Mouse (Mus musculus) bone marrow, adult 2 months (tissue): ENCODE results near the gene Rps18. TPM values are rescaled to one million over a fixed set of nuclear protein-coding genes. Genes with fewer than 3 reads are reported as not detected.
"Not testable (repeated sequence)": the region's sequence is repeated elsewhere in the genome, so short reads cannot be mapped to it uniquely, and the experiment has no call there.

Experiments
- H3K27ac ChIP-seq: fragments of 200-500 bp; 2 replicates; pipeline ENCODE4 v1.5.1; 2012; ENCODE audit warnings: low read depth, mild to moderate bottlenecking, control low read depth, inconsistent platforms, low read length; ENCODE audit not compliant: control insufficient read depth, poor library complexity, insufficient read depth
- H3K4me1 ChIP-seq: fragments of 200-500 bp; 2 replicates; pipeline ENCODE4 v1.6.1; 2011; ENCODE audit warnings: low read length; ENCODE audit not compliant: control insufficient read depth, insufficient read depth
- H3K4me3 ChIP-seq: fragments of 200-500 bp; replicated peaks from 2 replicates; pipeline ENCODE3; 2011; ENCODE audit warnings: mild to moderate bottlenecking, low read depth, low read length, control low read depth; ENCODE audit not compliant: control insufficient read depth
- CTCF ChIP-seq: fragments of 200-500 bp; IDR thresholded peaks from 2 replicates; pipeline ENCODE4 v1.5.1; 2011; ENCODE audit warnings: low read length, control low read depth; ENCODE audit not compliant: control insufficient read depth, insufficient read depth
- POLR2A ChIP-seq: fragments of 200-500 bp; IDR thresholded peaks from 2 replicates; pipeline ENCODE4 v1.6.1; 2011; ENCODE audit warnings: low read depth, mild to moderate bottlenecking, control low read depth, low read length, borderline replicate concordance; ENCODE audit not compliant: control insufficient read depth
- WGBS: fragments of 180-500 bp; shearing (Covaris S2); methylation state at CpG from one replicate; pipeline ENCODE4 v1.1.7; 2018; 5-methylcytosine and 5-hydroxymethylcytosine counted together
- polyA plus RNA-seq: library from polyadenylated mRNA; stranded (reverse); fragments of >200 nt; gene quantifications from 2 replicates; pipeline ENCODE4 v1.2.4, GENCODE M21; 2011; ENCODE audit warnings: low replicate concordance; ENCODE audit not compliant: missing spikeins, insufficient read depth, insufficient read length

Gene Rps18
- polyA plus RNA-seq: 1,108 and 1,335 TPM in 2 replicates

DNA sequence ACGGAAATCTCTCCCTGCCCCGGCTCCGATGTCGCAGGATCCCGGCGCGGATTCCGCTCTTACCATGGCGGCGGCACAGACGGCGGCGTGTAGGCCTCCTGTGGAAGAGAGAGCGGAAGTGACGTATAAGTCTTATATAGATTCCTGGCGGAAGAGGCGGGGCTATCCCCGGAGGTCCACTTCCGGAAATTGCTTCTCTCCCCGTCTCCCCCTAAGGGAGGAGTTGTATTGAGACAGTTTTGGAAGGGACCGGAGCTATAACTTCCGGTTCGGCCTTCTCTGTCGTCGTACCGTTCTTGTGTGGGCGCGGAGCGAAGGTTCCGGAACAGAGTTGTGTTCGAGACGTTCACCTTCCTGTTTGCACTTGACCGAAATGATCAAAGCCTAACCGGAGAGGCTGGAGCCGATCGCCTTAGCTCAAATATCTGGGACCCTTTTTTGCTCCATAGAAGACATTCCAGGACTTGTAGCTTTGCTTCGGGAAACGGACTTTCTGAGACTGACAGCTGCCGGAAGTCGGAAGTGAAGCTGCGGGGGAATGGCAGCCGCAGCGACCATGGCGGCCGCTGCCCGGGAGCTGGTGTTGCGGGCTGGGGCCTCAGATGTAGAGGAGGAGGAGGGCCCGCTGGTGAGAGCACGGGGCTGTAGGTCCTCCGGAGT lies at the start of gene Rps18, which contains the start of gene Vps52:
Gene Rps18, minus strand, starts transcription at position 447 of the 660 bp plus-strand sequence.
Gene Vps52, plus strand, starts transcription at position 258 of the 660 bp plus-strand sequence.
- TF ChIP-seq POLR2A (peak; percentile 94), CTCF (no peak)
- H3K4me3 ChIP-seq: peak within 1 kb of the TSS; percentile 95
- peak within 1 kb of the TSS; percentile 92 for H3K27ac ChIP-seq
- H3K4me1 ChIP-seq: peaks cover 1% of the 10 kb centered on the region; the same call in 1 of the 2 replicates
- WGBS: under 1% methylated on average over 50 of the region's 50 CpGs

- H3K4me3 ChIP-seq: no peak overlapping the region
- TF ChIP-seq POLR2A: no peak
- TF ChIP-seq CTCF: peak; percentile 70
- no peaks in the 10 kb centered on the region; the same call in 1 of the 2 replicates for H3K4me1 ChIP-seq
- no peak overlapping the region for H3K27ac ChIP-seq
- 4% methylated on average over 5 of the region's 5 CpGs for WGBS
These were observed 47.6 kb upstream of the Rps18 start for GRCm38 (mm10) chr17:34003426-34003825.

GRCm38 (mm10) chr17:34000796-34001195 lies 45.0 kb upstream of the Rps18 start:
- peak overlapping the region; percentile 54 for H3K27ac ChIP-seq
- 18% methylated on average over 2 of the region's 2 CpGs for WGBS
- not testable (repeated sequence) for H3K4me3 ChIP-seq, H3K4me1 ChIP-seq

DNA sequence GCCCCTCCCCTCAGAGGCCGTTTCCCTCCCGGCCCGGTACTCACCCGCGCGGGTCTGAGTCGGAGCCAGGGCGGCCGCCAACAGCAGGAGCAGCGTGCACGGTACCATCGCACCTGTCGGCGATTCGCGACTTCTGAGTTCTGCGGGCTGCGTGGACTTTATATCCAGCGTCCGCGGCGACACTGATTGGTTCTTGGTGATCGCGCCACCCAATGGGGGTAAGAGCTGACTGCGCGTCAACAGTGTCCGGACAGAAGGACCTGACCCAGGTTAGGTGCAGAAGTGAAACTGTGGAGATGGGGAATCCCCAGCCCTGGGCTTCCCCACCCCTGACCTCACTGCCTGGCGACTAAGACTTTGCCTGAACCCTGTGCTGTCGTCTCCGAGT lies 44.3 kb upstream of the Rps18 start, which contains the start of gene H2-K1:
Gene H2-K1, minus strand, starts transcription at position 198 of the 388 bp plus-strand sequence.
- peak within 1 kb of the TSS; percentile 76 for H3K4me3 ChIP-seq
- TF ChIP-seq CTCF: 0 out of 2 replicates have a peak, but pooled peaks have one; percentile 1
- peak; percentile 100 for TF ChIP-seq POLR2A
- peak within 1 kb of the TSS; percentile 90 for H3K27ac ChIP-seq
- H3K4me1 ChIP-seq: no peaks in the 10 kb centered on the region; the same call in 1 of the 2 replicates
- WGBS: under 1% methylated on average over 30 of the region's 30 CpGs

- Histone ChIP-seq H3K4me1 (no peaks in the 10 kb centered on the region; the same call in 1 of the 2 replicates), H3K27ac (peak overlapping the region; percentile 90), H3K4me3 (peak overlapping the region; percentile 76)
- under 1% methylated on average over 87 of the region's 87 CpGs for WGBS
- TF ChIP-seq POLR2A (no peak), CTCF (no peak)
These were observed 43.7 kb upstream of the Rps18 start for GRCm38 (mm10) chr17:33999341-34000149.

DNA sequence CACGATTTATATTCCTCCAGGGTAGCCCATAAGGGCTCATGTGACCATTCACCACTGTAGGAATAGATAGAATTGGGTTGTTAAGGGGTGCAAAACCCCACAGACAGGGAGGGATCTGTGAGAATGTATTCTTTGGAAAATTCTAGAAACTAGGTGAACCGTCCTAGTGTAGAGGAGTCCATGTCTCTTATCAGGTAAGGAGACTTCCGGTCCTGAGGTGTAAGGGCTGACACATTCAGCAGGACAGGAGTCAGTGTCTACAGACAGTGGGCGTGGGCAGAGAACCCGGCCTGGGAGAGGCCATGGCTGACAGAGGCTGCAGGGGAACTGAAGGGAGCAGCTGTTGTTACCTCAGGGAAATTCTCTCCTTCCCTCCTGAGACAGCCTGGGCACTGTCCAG lies 42.9 kb upstream of the Rps18 start:
- peak overlapping the region; percentile 75 for H3K4me3 ChIP-seq
- H3K27ac ChIP-seq, H3K4me1 ChIP-seq: not testable (repeated sequence)
- 7% methylated on average over 5 of the region's 5 CpGs for WGBS

- H3K27ac ChIP-seq, H3K4me3 ChIP-seq, H3K4me1 ChIP-seq: not testable (repeated sequence)
- 80% methylated on average over 2 of the region's 2 CpGs for WGBS
These were observed 41.2 kb upstream of the Rps18 start for GRCm38 (mm10) chr17:33997025-33997424.

GRCm38 (mm10) chr17:33995651-33996050 lies 39.9 kb upstream of the Rps18 start:
- 67% methylated on average over 3 of the region's 3 CpGs for whole genome bisulfite sequencing
- H3K4me3 ChIP-seq: no peak overlapping the region
- no peaks in the 10 kb centered on the region for H3K4me1 ChIP-seq
- no peak overlapping the region for H3K27ac ChIP-seq
- TF ChIP-seq POLR2A (no peak), CTCF (no peak)
